Mouse (Mus musculus) cerebellum, postnatal 10 days (tissue): ENCODE measurements around the gene Mdm2.
A peak's percentile ranks its signal among the peaks of the same experiment; 100 is the strongest.
"Not testable (repeated sequence)": the region's sequence is repeated elsewhere in the genome, so short reads cannot be mapped to it uniquely, and the experiment has no call there.

Experiments used
- DNase-seq, 2 experiments: peaks; one replicate each; pipeline ENCODE4 v3.0.0; 2021; ENCODE audit warnings: mixed read lengths in 2 of 2

The Mdm2 gene

GRCm38 (mm10) chr10:117748276-117749049 is 37.9 kb upstream of the Mdm2 start:
- DNase-seq, result no peak

- peak in 1 of 2 experiments; percentile 15 for DNase-seq
These were observed 37.2 kb upstream of the Mdm2 start for GRCm38 (mm10) chr10:117747711-117748110.

- DNase-seq, result peak; percentile 98 to 99
These were observed 35.8 kb upstream of the Mdm2 start, which contains the start of gene Slc35e3 for GRCm38 (mm10) chr10:117746297-117746883. Gene Slc35e3 (minus strand): TSS chr10:117746365.

GRCm38 (mm10) chr10:117745570-117746296 is 35.2 kb upstream of the Mdm2 start:
- peak; percentile 36 to 45 for DNase-seq

GRCm38 (mm10) chr10:117743917-117744316 is 33.4 kb upstream of the Mdm2 start:
- DNase-seq, result no peak

- no peak for DNase-seq
These were observed 32.6 kb upstream of the Mdm2 start for GRCm38 (mm10) chr10:117743182-117743581.

GRCm38 (mm10) chr10:117742618-117743017 is 32.1 kb upstream of the Mdm2 start:
- no peak for DNase-seq

GRCm38 (mm10) chr10:117741698-117742475 is 31.3 kb upstream of the Mdm2 start:
- DNase-seq, result no peak

GRCm38 (mm10) chr10:117740921-117741320 is 30.4 kb upstream of the Mdm2 start:
- DNase-seq, result no peak

- no peak for DNase-seq
These were observed 29.6 kb upstream of the Mdm2 start for GRCm38 (mm10) chr10:117740171-117740570.

GRCm38 (mm10) chr10:117739648-117739948 is 29.0 kb upstream of the Mdm2 start:
- DNase-seq, result no peak

- no peak for DNase-seq
These were observed 28.5 kb upstream of the Mdm2 start for GRCm38 (mm10) chr10:117738928-117739647.

- no peak for DNase-seq
These were observed 27.8 kb upstream of the Mdm2 start for GRCm38 (mm10) chr10:117738140-117738921.

GRCm38 (mm10) chr10:117737498-117737897 is 26.9 kb upstream of the Mdm2 start:
- DNase-seq, result not testable (repeated sequence)

- DNase-seq, result no peak
These were observed 26.5 kb upstream of the Mdm2 start for GRCm38 (mm10) chr10:117737075-117737474.

GRCm38 (mm10) chr10:117736573-117736972 is 26.0 kb upstream of the Mdm2 start:
- no peak for DNase-seq

GRCm38 (mm10) chr10:117735396-117735795 is 24.8 kb upstream of the Mdm2 start:
- DNase-seq, result not testable (repeated sequence)

- not testable (repeated sequence) for DNase-seq
These were observed 23.7 kb upstream of the Mdm2 start for GRCm38 (mm10) chr10:117734104-117734852.

GRCm38 (mm10) chr10:117733626-117734025 is 23.1 kb upstream of the Mdm2 start:
- not testable (repeated sequence) for DNase-seq

GRCm38 (mm10) chr10:117732962-117733592 is 22.5 kb upstream of the Mdm2 start:
- DNase-seq, result no peak
